Mouse (Mus musculus) cerebral cortex, adult 2 months (tissue): ENCODE measurements around the gene Brap.

Source experiments
- WGBS: fragments of 180-500 bp; shearing (Covaris S2); methylation state at CpG from one replicate; pipeline ENCODE4 v1.1.7; 2018; 5-methylcytosine and 5-hydroxymethylcytosine counted together

Brap gene

DNA sequence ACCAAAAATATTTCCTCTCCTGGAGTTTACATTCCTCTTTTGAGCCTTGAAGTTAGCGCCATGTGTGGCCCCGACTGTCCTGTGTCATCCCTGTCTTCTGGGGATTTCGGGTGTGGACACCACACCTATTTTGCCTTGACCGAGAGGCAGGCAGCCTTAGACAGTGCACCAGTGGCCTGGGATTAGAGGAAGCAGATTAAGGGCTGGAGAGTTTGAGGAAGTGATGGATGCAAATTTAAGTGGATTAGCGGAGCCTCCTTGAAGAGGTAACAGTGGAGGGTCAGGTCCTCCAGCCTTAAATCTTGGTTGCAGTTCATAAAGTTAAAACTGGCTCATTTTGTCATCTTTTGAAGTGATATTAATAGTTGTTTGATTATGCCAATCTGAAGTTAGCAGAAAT, 58.1 kb downstream of the Brap start:
- WGBS = 87% methylated on average over 5 of the region's 5 CpGs

DNA sequence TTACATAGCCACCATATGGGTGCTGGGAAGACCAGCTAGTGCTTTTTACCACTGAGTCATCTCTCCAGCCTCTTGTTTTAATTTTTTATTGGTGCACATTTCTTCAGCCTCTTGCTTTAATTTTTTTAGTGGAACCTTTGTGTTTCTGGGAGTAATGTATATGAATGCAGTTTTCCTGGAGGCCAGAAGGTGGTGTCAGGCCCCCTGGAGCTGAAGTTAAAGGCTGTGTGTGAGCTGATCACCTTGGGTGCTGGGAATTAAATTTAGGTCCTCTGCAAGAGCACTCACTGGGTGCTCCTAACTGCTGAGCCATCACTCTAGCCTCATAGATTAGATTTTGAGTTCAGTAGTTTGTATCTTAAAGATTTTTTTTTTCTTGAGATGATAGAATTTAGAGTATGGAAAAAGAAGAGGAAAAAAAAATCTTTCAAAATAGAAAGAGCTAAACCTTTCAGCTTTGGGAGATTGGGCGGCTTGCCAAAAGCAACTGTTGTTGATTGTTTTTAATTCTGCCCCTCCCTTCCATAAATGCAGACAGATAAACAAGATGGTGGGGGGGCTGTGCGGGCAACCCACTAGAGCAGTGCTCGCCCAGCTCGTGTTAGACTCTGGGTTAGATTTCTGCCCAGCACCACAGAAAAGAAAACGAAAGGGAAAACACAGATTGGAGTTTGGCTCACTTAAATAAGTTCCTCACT, 60.7 kb downstream of the Brap start:
- WGBS = 56% methylated on average over 5 of the region's 5 CpGs

GRCm38 (mm10) chr5:121721841-121722240, 61.5 kb downstream of the Brap start:
- WGBS = 63% methylated on average over 3 of the region's 3 CpGs

- WGBS = 73% methylated on average over 1 of the region's 1 CpGs
These were observed 64.3 kb downstream of the Brap start for GRCm38 (mm10) chr5:121724678-121725077.

DNA sequence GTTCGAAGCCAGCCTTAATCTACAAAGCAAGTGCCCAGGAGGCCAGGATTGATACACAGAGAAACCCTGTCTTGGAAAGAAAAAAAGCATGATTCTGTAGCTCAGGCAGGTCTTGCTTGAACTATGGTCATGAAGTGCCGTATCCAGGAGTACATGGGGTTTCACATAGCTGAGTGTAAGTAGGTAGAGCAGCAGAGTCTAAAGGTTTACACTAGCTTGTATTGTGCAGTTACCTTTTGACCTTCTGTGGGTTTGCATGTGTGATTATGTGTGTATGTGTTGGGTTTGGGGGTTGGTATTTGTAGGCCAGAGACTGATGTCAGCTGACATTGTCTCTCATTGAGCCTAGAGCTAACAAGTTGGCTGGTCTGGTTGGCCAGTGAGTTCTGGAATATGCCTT, 69.7 kb downstream of the Brap start:
- 89% methylated on average over 2 of the region's 2 CpGs for WGBS

DNA sequence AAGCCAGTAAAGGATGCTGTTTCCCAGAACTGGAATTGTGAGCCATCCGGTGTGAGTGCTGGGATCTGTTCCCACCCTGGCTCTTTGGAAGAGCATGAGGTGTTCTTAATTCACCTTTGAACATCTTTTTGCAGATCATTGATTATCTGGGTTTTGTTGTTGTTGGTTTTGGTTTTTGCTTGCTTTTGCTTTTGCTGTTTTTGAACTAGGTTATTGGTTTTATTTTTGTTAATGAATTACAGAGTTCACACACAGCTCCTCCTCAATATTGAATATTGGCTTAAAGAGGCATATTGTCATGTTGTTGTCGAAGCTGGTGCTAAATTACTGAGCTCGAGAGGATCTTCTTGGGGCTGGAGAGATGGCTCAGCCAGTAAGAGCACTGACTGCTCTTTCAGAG, 76.3 kb downstream of the Brap start:
- 59% methylated on average over 3 of the region's 3 CpGs for WGBS
